Mouse (Mus musculus): Measurements from ENCODE around the gene Psmd12.

Gene Psmd12

DNA sequence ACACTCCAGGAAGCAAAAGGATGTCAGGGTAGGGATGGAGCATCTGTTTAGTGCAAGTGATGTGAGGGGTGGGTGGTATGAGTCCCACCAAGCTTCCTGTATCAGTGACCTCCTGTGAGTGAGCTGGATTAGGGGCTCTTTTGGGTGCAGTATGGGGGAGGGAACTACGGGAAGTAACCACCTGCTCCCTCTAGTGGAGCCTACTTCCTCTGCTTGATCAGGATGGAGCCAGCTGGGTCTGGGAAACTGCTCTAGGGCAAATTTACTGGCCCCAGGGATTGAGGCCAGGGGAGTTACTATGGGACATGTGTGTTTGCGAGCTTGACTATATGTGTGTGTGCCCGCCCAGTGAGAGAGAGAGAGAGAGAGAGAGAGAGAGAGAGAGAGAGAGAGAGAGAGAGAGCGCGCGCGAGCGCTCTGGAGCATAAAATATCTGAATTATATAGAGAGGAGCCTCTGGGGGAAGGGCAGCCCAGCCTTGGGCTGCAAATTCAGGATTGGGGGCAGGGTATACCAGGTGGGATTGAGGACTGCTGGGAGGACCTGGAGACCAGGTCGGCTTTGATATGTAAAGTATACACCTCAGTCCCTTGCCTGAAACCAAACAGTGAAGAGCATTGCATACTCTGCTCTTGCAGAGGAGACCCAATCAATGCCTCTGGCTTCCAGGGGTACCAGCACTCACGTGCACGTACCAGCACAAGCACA lies 30.5 kb downstream of the Psmd12 start:
- in situ Hi-C loops (cut with MseI, MboI): loop anchor here (5.0 to 10.0 kb wide), 2 partner anchors 38 to 335 kb away; partner anchors contain the start of gene Helz (in 1 of the 2)

DNA sequence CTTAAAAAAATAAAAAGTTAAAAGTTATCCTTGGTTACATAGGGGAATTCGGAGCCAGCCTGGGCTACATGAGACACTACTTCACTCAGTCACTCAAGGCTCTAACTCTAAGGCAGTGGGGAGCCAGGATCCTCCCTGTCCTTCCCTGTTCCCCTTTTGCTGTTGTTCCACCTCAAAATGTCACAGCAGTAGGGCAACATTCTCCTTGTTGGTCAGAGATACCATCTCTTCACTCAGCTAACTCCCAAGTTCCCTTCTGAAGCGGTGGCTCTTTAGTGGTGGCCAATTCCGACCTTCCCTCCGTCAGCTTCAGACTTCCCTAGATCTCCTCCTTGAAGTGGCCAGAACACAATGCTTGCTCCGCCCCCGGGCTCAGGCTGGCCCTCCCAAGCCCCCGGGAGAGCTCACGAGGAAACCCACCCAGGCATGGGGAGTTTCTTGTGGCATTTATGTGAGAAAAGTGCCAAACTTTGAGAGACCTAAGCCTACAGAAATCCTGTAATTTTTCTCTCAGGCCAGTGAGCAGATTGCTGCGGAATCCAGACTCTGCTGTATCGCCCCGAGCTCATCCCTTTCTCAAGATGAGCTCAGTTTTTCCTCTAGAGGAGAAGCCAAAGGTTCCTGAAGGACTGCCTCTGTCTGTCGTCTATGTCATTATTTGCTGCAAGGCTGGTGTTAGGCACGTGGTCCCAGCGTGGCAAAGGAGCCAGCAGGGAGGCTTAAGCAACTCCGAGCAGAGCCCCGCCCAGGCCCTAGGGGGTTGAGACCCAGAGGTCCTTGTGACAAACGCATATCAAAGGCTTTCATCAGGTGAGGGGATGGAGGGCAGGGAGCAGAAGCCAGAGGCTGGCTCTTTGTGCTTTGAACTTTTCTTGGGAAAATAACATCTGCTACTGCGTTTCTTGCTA lies 31.3 kb downstream of the Psmd12 start:
- in situ Hi-C loops (cut with MseI, MboI): loop anchor here (5.0 to 10.0 kb wide), 2 partner anchors 37 to 334 kb away; partner anchors contain the start of gene Helz (in 1 of the 2)

DNA sequence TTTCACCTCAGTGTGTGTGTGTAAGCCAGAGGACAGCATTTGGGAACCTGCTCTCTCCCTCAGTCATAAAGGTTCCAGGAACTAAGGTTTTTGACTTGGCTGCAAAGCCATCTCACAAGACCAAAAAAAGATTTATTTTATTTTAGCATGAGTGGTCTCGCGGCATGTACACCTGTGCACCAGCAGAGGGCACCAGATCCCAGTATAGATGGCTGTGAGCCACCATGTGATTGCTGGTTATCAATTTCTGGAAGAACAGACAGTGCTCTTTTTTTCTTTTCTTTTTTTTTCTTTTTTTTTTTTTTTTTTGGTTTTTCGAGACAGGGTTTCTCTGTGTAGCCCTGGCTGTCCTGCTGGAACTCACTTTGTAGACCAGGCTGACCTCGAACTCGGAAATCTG lies 32.7 kb downstream of the Psmd12 start:
- in situ Hi-C loops (cut with MseI, MboI): loop anchor here (5.0 to 10.0 kb wide), 2 partner anchors 35 to 333 kb away; partner anchors contain the start of gene Helz (in 1 of the 2)

DNA sequence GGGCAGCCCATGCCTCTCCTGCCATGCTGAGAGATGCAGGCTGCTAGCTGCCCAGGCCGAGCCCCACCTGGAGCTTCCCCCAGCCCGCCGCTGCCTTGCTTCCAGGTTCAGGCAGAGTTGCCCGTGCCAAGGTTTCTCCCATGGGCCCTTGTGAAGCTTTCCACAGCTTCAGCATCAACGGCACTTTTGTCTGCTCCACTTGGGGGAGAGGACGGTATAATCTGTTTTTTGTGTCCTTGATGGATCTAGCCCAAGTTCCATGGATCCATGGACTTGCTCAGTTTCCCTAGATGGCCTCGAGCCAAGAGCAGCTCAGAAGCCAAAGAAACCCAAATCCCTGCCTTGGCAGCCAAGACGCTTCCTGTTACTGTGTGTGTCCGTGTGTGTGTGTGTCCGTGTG lies 33.8 kb downstream of the Psmd12 start:
- in situ Hi-C loops (cut with MseI, MboI): loop anchor here (5.0 to 10.0 kb wide), 2 partner anchors 34 to 332 kb away; partner anchors contain the start of gene Helz (in 1 of the 2)

DNA sequence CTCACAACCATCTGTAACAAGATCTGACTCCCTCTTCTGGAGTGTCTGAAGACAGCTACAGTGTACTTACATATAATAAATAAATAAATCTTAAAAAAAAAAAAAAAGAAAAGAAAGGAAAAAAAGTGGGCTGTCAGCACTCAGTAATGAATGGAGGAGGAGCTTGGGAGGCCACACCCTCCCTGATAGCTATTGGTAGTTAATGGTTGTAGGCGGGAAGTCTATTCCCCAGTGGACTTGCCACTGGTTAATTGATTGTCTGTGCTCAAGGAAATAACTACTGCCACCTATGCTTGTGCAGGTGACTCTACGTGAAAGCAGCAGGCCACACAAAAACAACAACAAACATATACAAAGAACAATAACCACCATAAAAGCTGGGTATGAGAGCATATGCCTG lies 37.1 kb downstream of the Psmd12 start:
- in situ Hi-C loops (cut with MseI, MboI): loop anchor here in 1 of 2 experiments (10.0 kb wide), 1 partner anchor 328 kb away; no protein-coding TSS in a partner anchor

DNA sequence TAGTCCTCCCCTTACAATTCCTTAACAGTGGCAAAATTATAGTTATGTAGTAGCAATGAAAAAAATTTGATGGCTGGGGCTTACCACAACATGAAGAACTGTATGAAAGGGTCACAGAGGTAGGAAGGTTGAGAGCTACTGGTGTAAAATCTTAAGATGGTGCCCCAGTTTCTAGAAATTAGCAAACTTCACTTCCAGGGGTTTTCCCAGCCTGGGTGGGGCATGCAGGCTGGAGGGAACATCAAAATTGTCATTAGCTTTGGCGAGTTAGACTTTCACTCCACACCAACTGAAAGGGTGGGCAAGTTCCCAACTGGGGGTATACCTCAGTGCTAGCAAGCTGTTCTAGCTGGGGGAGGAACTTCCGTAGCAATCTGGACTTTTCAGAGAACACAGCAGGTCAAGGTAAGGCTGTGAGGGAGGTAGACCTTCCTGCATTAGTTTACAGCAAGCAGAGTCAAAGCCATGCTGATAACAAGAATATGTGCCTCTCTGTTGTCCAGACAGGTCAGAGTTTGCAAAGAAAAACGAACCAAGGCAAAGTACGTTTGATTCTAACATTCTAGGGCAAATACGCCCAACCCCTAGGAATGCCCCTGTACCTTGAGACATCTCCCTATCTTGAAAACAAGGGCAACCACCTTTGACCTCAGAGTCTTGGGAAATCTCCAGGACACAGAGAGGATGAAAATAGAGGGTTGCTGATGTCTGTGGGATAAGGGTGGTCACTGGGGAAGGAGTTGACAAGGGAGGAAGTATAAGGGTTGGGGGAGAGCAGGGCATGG lies 39.6 kb downstream of the Psmd12 start:
- in situ Hi-C loops (cut with MseI, MboI): loop anchor here in 1 of 2 experiments (10.0 kb wide), 1 partner anchor 326 kb away; no protein-coding TSS in a partner anchor

DNA sequence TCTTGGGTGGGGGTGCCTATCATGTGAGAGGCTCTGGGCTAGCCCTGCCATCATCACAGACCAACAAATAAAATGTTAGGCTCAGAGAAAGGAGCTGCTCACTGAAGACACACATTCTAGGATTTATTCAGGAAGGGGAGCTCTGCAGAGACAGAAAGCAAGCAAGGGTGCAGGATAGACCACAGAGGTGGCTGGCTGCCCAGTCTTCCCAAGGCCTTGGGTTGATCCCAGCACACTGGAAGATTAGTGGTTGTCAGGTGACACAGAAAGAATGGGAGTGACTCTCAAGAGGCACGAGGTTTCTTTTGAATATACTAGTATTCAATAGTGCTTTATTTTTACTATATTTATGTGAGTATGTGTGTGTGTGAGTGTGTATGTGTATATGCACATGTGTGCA lies 41.9 kb downstream of the Psmd12 start:
- in situ Hi-C loops (cut with MseI, MboI): no loop called here

DNA sequence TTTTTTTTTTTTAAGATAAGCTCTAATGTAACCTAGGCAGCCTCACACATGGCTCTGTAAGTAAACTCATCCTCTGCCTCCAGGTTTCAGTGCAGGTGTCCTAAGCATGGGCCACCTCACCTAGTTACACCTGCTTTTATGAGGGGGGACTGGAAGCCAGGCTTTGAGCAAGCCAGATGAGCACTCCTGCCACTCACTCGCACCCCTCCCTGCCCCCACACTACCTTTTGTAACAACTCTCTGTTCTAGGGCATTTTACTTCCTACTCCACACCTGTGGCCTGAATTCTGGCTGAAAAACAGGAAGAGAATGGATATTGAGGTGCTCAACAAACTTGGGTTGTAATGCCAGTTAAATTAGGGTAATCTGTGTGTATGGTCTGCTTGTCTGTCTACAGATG lies 45.7 kb downstream of the Psmd12 start:
- in situ Hi-C loops (cut with MseI, MboI): no loop called here

DNA sequence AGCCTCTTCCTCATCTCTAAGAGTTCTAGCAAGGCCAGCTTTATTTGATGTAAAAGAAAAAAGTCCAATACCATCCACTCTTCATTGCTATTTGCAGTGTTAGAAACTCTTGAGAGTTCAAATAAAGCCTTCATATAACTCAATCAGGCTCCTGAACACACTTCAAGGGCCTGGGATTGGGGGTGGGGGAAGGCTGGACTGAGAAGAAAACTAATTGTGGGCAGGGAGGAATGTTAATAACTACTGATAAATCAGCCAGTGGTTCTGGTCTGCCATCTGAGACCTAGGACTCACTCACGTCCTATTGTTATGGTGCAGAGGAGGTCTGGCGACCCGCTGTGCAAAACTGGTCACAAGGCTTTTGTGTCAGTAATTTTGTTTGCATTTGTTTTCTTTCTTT lies 48.3 kb downstream of the Psmd12 start:
- in situ Hi-C loops (cut with MseI, MboI): no loop called here

DNA sequence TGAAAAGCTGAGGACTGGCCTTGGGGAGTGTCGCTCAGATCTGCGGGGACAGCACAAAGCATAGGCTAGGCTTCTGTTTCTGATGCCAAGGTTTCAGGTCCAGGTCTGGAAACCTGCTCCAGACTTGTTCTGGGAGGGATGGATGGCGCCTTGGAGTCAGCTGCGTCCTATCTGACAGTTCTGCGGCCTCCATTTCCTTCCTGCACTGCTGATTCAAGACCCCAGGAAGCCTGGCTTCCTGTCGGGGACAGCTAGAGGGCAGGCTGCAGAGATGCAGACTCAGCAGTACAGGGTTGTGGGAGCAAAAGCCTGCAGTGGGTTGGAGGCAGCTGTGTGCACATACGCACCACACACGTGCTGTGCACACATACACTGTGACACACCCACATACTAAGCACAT lies 50.0 kb downstream of the Psmd12 start:
- in situ Hi-C loops (cut with MseI, MboI): no loop called here

DNA sequence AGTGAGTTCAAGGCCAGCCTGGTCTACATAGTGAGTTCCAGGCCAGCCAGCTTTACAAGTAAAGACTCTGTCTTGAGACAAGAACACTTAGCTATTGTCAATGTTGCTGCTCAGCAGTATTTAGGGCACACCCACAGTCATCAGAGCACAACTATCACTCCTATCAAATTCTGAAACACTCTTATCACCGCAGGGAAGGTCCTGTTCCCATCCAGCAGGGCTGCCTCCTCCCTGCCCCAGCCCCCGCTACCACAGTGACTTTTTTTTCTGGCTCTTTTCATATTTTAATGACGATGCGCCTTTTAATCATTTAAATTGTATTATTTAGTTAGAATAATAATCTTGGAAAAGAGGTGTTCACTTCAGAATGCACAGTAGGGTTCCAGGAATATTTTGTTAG lies 52.2 kb downstream of the Psmd12 start:
- in situ Hi-C loops (cut with MseI, MboI): no loop called here

DNA sequence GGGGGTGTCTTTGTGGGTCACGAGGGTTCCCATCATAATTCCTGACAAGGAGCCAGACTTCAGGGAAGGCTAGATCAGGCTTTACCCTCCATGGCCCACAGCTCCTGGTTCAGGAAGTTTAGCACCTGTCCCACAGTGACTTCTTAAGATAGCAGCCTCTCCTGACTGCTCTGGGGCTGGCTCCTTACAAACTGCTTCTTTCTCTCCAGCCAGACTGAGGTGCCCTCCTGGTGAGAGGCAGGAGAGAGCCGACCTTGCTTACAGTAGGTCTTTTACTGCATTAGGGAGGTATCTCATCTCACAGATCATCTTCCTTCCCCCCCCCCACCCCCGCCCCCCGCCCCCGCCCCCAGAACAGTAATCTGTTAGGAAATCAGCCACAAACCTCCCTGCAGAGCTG lies 53.0 kb downstream of the Psmd12 start:
- in situ Hi-C loops (cut with MseI, MboI): no loop called here

DNA sequence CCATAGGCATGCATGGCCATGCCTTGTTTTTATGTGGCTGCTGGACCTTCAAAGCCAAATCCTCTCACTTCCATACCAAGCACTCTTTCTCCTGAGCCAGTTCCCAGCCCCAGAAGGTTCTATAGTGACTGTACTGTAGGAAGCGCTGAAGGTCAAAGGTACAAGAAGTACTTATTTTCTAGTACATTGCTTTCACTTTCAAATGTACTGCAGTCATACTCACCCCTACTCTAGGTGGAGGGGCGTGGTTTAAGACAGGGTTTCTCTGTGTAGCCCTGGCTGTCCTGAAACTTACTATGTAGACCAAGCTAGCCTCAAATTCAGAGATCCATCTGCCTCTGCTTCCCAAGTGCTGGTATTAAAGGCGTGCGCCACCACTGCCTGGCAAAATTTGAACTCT lies 59.7 kb downstream of the Psmd12 start:
- in situ Hi-C loops (cut with MseI, MboI): no loop called here

DNA sequence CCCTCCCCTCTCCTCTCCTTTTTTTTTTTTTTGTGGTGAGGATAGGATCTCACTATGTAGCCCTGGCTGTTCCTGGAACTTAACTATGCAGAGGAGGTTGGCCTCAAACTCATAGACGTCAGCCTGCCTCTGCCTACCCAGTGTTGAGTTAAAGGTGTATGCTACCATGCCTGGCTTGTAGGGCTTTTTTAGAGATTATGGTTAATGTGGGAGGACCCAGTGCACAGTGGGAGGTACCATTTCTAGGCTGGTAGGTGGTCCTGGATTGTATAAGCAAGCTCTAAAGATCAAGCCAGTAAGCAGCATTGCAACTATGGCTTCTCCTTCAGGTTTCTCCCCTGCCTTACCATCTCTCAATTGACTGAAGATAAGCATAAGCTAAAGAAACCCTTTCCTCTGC lies 61.1 kb downstream of the Psmd12 start:
- in situ Hi-C loops (cut with MseI, MboI): no loop called here

DNA sequence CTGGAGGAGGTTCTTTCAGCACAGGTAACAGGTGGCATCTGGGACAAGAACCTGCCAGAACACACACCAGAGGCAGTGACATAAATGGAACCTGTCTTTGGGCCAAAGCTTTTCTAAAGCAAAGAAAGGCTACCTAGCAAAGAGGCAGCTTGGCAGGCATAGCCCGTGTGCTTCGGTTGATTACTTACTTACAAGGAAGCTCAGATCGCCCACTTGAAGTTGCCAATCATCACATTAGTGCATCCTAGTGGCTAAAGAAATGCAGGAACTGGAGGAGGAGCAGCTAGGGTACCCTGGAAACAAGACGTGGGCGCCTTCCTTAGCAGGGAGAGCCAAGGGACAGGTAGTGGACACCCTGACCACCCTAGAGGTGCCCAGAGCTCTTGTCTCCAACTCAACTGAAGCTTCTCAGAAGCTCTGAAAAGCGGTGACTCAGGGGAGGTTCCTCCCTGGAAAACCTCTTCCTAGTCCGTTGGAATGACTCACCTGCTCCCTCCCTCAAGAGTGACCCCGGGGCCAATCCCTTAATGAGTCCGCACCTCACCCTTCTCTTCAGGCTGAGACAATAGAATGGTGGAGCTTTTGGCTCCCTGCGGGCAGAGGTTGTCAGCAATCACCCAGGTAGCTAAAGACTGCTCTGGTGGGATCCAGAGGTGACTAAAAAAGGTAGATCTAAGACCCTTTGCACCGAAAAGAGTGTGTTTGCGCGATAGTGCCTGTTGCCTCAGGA lies 66.6 kb downstream of the Psmd12 start:
- in situ Hi-C loops (cut with MseI, MboI): loop anchor here in 1 of 2 experiments (5.0 kb wide), 1 partner anchor 34 kb away; no protein-coding TSS in a partner anchor

DNA sequence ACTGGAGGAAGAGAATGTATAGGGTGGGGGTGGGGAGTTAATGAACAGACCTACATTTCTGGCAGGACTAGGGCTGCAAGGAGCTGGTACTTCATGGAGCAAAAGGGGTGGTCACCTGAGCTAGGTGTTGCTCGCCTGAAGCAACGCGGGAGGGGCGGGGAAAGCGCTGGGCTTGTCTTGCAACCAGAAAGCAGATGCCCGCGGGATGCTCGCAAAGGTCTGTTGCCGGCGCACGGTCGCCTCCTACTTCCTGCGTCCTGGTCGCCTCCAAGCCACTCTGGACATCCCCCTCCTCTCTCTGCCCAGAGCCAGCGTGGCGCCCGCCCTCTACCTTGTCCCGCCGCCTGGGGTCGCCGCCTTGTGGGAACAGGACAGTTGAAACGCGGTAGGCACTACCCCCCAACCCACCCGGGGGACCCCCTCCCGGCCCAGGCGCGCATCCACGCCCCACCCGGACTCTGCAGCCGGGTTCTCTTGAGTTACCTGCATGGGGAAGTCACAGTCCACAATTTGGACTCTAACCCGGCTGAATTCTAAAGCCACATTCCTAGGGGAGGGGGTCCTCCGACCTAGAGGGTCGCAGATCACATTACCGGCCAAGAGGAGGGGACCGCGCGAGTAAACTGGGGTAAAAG lies 67.5 kb downstream of the Psmd12 start:
- in situ Hi-C loops (cut with MseI, MboI): loop anchor here in 1 of 2 experiments (5.0 kb wide), 1 partner anchor 34 kb away; no protein-coding TSS in a partner anchor

DNA sequence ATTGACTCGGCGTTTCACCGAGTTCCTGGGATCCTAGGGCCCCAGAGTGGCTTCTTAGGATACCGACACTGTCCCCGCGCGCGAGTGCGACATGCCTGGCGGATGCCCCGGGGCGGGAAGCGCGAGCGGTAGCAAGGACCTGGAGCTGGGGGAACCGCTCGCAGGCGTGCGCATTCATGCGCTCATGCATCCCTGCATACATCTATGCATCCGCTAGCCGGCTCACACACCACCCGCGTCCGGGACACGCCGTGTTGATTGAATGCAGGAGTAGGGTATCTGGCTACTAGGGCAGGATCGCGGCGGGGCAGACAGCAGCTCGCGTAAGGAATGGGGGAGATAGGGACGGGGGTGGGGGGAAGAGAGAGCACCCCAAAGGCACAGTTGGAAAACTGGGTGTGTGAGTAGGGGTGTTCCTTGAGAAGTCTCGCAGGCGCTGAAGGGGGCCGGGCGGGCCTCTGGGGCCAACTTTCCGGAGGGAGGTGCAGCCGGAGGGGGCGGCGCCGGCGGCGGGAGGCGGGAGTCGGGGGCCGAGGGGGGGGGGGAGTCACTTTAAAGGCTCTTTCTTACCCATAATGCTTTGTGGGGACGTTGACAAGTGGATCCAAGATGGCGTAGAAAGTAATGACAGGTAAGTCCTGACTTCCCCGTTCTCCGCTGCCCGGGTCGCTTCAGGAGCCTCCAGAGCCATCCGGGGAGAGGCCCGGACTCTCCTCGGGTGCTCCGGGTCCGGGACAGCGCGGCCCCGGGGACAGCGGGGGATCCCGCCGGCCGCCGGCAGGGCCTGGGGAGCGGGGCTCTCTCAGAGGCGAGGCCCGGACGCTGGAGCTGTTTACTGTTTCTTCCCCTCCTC lies 68.3 kb downstream of the Psmd12 start, which contains the start of gene Helz:
Helz (plus strand) TSS at position 580 of the 853 bp plus-strand sequence.
- in situ Hi-C loops (cut with MseI, MboI): loop anchor here in 1 of 2 experiments (5.0 kb wide), 1 partner anchor 35 kb away; no protein-coding TSS in a partner anchor

DNA sequence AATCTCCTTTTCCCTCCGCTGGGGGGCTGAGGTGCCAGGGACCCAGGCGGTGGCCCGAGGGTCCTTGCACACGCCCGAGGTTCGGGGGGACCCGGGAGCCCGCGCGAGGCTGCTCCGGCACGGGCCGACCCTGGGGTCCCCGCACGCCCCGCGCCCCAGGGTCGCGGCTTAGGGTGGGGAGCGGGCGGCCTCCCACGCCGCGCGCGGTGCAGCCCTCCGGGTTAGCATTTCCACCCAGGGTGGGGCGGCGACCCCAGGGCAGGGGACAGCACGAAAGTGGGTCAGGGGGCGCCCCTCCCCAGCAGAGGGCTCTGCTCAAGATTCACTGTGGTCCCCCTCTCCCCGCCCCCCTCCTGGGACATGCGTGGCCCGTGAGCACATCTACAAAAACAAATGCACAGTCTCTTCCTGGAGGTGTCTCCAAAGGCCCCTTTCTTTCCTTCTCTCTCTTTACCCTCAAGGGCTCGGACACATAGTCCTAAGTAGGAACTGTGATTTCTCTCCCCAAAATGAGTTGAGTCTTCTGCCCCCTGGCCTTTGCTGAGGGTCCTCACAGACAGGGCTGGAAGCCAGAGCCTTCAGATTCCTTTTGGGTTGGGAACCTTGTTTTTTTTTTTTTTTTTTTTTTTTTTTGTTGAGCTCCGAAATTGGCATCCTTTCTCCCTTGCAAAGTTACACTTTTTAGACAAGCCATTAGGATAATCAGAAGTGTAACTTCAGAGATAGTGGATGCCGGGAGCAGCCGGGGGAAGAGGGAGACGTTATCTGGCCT lies 69.1 kb downstream of the Psmd12 start:
- in situ Hi-C loops (cut with MseI, MboI): loop anchor here in 1 of 2 experiments (5.0 kb wide), 1 partner anchor 36 kb away; no protein-coding TSS in a partner anchor

Data from mouse trophoblast stem cell (cell line).